Mouse (Mus musculus) lung, embryonic 14.5 days (tissue): ENCODE results near the gene Hnrnpul1. TPM values are rescaled to one million over a fixed set of nuclear protein-coding genes. Genes with fewer than 3 reads are reported as not detected.

Source experiments
- ATAC-seq: fragments of 200-750 bp; cut with Nextera tagmentation; 2 replicates; pipeline ENCODE4 v1.8.0; 2017; ENCODE audit warnings: mild to moderate bottlenecking, moderate TSS enrichment, moderate library complexity; ENCODE audit not compliant: insufficient read depth
- DNase-seq: peaks from one replicate; pipeline ENCODE4 v3.0.0-alpha.2; 2015
- H3K27ac ChIP-seq: fragments of 300-500 bp; sonication (generic); 2 replicates; pipeline ENCODE4 v1.5.1; 2014; ENCODE audit warnings: low read depth, mild to moderate bottlenecking, moderate library complexity
- H3K27me3 ChIP-seq: fragments of 300-500 bp; sonication (generic); 2 replicates; pipeline ENCODE4 v1.6.1; 2014; ENCODE audit warnings: low read length, control low read depth; ENCODE audit not compliant: insufficient read depth
- H3K36me3 ChIP-seq: fragments of 300-500 bp; sonication (generic); 2 replicates; pipeline ENCODE4 v1.6.1; 2014; ENCODE audit warnings: control low read depth; ENCODE audit not compliant: insufficient read depth
- H3K4me1 ChIP-seq: fragments of 300-500 bp; sonication (generic); 2 replicates; pipeline ENCODE4 v1.6.1; 2014; ENCODE audit warnings: antibody characterized with exemption, control low read depth; ENCODE audit not compliant: insufficient read depth
- H3K4me2 ChIP-seq: fragments of 300-500 bp; sonication (generic); 2 replicates; pipeline ENCODE4 v1.6.1; 2014; ENCODE audit warnings: mild to moderate bottlenecking
- H3K4me3 ChIP-seq: fragments of 300-500 bp; sonication (generic); 2 replicates; pipeline ENCODE4 v1.5.1; 2014; ENCODE audit warnings: low read depth, low read length
- H3K9ac ChIP-seq: fragments of 300-500 bp; sonication (generic); 2 replicates; pipeline ENCODE4 v1.6.1; 2014
- H3K9me3 ChIP-seq: fragments of 300-500 bp; sonication (generic); 2 replicates; pipeline ENCODE4 v1.6.1; 2016; ENCODE audit warnings: low read depth, low read length, control low read depth
- CTCF ChIP-seq: IDR thresholded peaks from 2 replicates; pipeline ENCODE4 v1.5.1; 2016; ENCODE audit warnings: antibody characterized with exemption, low read depth
- WGBS: fragments of 180-500 bp; shearing (Covaris S2); extraction: QIAGEN DNeasy Blood & Tissue Kit; methylation state at CpG from one replicate; pipeline ENCODE4 v1.1.7; 2014; 5-methylcytosine and 5-hydroxymethylcytosine counted together
- polyA plus RNA-seq: library from polyadenylated mRNA; unstranded; fragments of >200 nt; fragmentation: Nextera tagmentation; extraction: Ambion mirVana; gene quantifications from 2 replicates; pipeline ENCODE4 v1.2.1, GENCODE M21; 2014

Gene Hnrnpul1
- polyA plus RNA-seq: 80.3 and 82.0 TPM in 2 replicates

GRCm38 (mm10) chr7:25754738-25755467 lies at the start of gene Hnrnpul1:
Gene Hnrnpul1, minus strand, starts transcription at chr7:25754757.
- H3K27me3 ChIP-seq: no peaks in the 10 kb centered on the region
- H3K27ac ChIP-seq: peak within 1 kb of the TSS; percentile 98
- H3K36me3 ChIP-seq: peaks cover 23% of the 10 kb centered on the region
- ATAC-seq (peak; percentile 93), DNase-seq (peak; percentile 100)
- peak; percentile 61 for TF ChIP-seq CTCF
- H3K4me2 ChIP-seq: peak within 1 kb of the TSS; percentile 98
- H3K4me1 ChIP-seq: no peaks in the 10 kb centered on the region; the same call in 1 of the 2 replicates
- under 1% methylated on average over 55 of the region's 55 CpGs for WGBS
- H3K9me3 ChIP-seq: no peaks in the 10 kb centered on the region
- peak within 1 kb of the TSS; percentile 96 for H3K4me3 ChIP-seq
- H3K9ac ChIP-seq: peak within 1 kb of the TSS; percentile 96

- no peak for TF ChIP-seq CTCF
- no peak overlapping the region for H3K9ac ChIP-seq
- 0 out of 2 replicates have a peak overlapping the region, but pooled peaks have one; percentile 84 for H3K27ac ChIP-seq
- DNase-seq (no peak), ATAC-seq (no peak)
- H3K36me3 ChIP-seq: no peaks in the 10 kb centered on the region
- H3K4me1 ChIP-seq: 0 out of 2 replicates have a peak, but pooled peaks cover 9% of the 10 kb centered on the region
- 0 out of 2 replicates have a peak, but pooled peaks cover 2% of the 10 kb centered on the region for H3K9me3 ChIP-seq
- no peak overlapping the region for H3K4me3 ChIP-seq
- no peak overlapping the region for H3K4me2 ChIP-seq
- H3K27me3 ChIP-seq: no peaks in the 10 kb centered on the region
- WGBS: 66% methylated on average over 13 of the region's 13 CpGs
Observed at GRCm38 (mm10) chr7:25803460-25803859, 48.9 kb upstream of the Hnrnpul1 start.

- no peaks in the 10 kb centered on the region for H3K27me3 ChIP-seq
- H3K9me3 ChIP-seq: 0 out of 2 replicates have a peak, but pooled peaks cover 4% of the 10 kb centered on the region
- ATAC-seq (peak; percentile 87), DNase-seq (peak; percentile 91)
- H3K27ac ChIP-seq: peak overlapping the region; percentile 84
- WGBS: 19% methylated on average over 24 of the region's 24 CpGs
- peak overlapping the region; percentile 47 for H3K4me2 ChIP-seq
- 0 out of 2 replicates have a peak, but pooled peaks cover 9% of the 10 kb centered on the region for H3K4me1 ChIP-seq
- H3K36me3 ChIP-seq: no peaks in the 10 kb centered on the region
- peak overlapping the region; percentile 19 for H3K4me3 ChIP-seq
- no peak for TF ChIP-seq CTCF
- peak overlapping the region; percentile 40 for H3K9ac ChIP-seq
Observed at GRCm38 (mm10) chr7:25802241-25803125, 47.9 kb upstream of the Hnrnpul1 start.

GRCm38 (mm10) chr7:25801031-25801430 lies 46.5 kb upstream of the Hnrnpul1 start:
- H3K4me2 ChIP-seq: no peak overlapping the region
- DNase-seq (no peak), ATAC-seq (no peak)
- H3K9me3 ChIP-seq: 0 out of 2 replicates have a peak, but pooled peaks cover 4% of the 10 kb centered on the region
- TF ChIP-seq CTCF: no peak
- H3K27me3 ChIP-seq: no peaks in the 10 kb centered on the region
- H3K36me3 ChIP-seq: no peaks in the 10 kb centered on the region
- H3K9ac ChIP-seq: no peak overlapping the region
- 86% methylated on average over 6 of the region's 6 CpGs for WGBS
- H3K27ac ChIP-seq: no peak overlapping the region
- H3K4me3 ChIP-seq: no peak overlapping the region
- 0 out of 2 replicates have a peak, but pooled peaks cover 9% of the 10 kb centered on the region for H3K4me1 ChIP-seq

GRCm38 (mm10) chr7:25799369-25799768 lies 44.8 kb upstream of the Hnrnpul1 start:
- no peak for ATAC-seq
- no peak for TF ChIP-seq CTCF

GRCm38 (mm10) chr7:25798540-25798939 lies 44.0 kb upstream of the Hnrnpul1 start:
- WGBS: 93% methylated on average over 2 of the region's 2 CpGs
- no peak overlapping the region for H3K9ac ChIP-seq
- ATAC-seq (no peak), DNase-seq (no peak)
- H3K4me1 ChIP-seq: 0 out of 2 replicates have a peak, but pooled peaks cover 9% of the 10 kb centered on the region
- H3K27ac ChIP-seq: no peak overlapping the region
- no peaks in the 10 kb centered on the region for H3K27me3 ChIP-seq
- no peak overlapping the region for H3K4me2 ChIP-seq
- no peak overlapping the region for H3K4me3 ChIP-seq
- TF ChIP-seq CTCF: peak; percentile 53
- H3K9me3 ChIP-seq: 0 out of 2 replicates have a peak, but pooled peaks cover 4% of the 10 kb centered on the region
- no peaks in the 10 kb centered on the region for H3K36me3 ChIP-seq

More at GRCm38 (mm10) chr7:25799369-25799768, 44.8 kb upstream of the Hnrnpul1 start:
- Histone ChIP-seq H3K4me2 (no peak overlapping the region), H3K9ac (no peak overlapping the region), H3K36me3 (no peaks in the 10 kb centered on the region), H3K9me3 (0 out of 2 replicates have a peak, but pooled peaks cover 4% of the 10 kb centered on the region), H3K4me3 (no peak overlapping the region), H3K27ac (no peak overlapping the region), H3K27me3 (no peaks in the 10 kb centered on the region), H3K4me1 (0 out of 2 replicates have a peak, but pooled peaks cover 9% of the 10 kb centered on the region)
- 63% methylated on average over 1 of the region's 1 CpGs for WGBS
- DNase-seq: no peak
